ENCODE assay signal across 8 mouse cellular contexts in genomic region chr15:97768192-97768591, GRCm38 (mm10). TPM values are rescaled to one million over a fixed set of nuclear protein-coding genes. Genes with fewer than 3 reads are reported as not detected.
DNase-seq lines count a peak whose midpoint lies in the region; ATAC-seq and TF ChIP-seq lines count a peak whose summit lies in the region.

No protein-coding gene starts in this region.

- peak overlapping the region; percentile 56 for H3K9ac ChIP-seq in liver, adult 2 months (ENCODE audit: low read depth, low read length)
- peak overlapping the region; percentile 71 for H3K9ac ChIP-seq in hindbrain, embryonic 16.5 days (ENCODE audit: low read depth, low read length)
- peak overlapping the region; percentile 82 for H3K9ac ChIP-seq in lung, embryonic 16.5 days (ENCODE audit: low read length)
- peak overlapping the region; percentile 52; the same call in 1 of the 2 replicates for H3K9ac ChIP-seq in stomach, embryonic 14.5 days (replicated peaks; ENCODE audit: low read depth, low read length)

- peak overlapping the region; percentile 97 for H3K4me2 ChIP-seq in hindbrain, embryonic 16.5 days (ENCODE audit: low read length)
- H3K4me2 ChIP-seq in lung, embryonic 16.5 days (ENCODE audit: low read depth, low read length), result peak overlapping the region; percentile 98
- H3K4me2 ChIP-seq in stomach, embryonic 14.5 days (replicated peaks; ENCODE audit: low read depth, low read length), result peak overlapping the region; percentile 94

- TF ChIP-seq POLR2A in liver, adult 2 months (IDR thresholded peaks at IDR 0.05; ENCODE audit: extremely low read depth, insufficient read depth, low read length), result no peak

- ATAC-seq in hindbrain, embryonic 16.5 days, result no peak
- peak; percentile 27 for ATAC-seq in lung, embryonic 16.5 days (ENCODE audit: low read depth)
- peak; percentile 21; the same call in 1 of the 2 replicates for ATAC-seq in stomach, embryonic 14.5 days (ENCODE audit: insufficient number of reproducible peaks, insufficient read depth, low FRiP score, low read depth)

- DNase-seq in liver, adult 2 months (ENCODE audit: extremely low read depth, low read depth, low spot score), result no peak
- no peak for DNase-seq in liver
- peak; percentile 61 for DNase-seq in embryo, embryonic 10.5 days (ENCODE audit: low spot score)
- no peak for DNase-seq in Muller cell, postnatal 12 days (ENCODE audit: inconsistent ontology term)
- DNase-seq in spleen, adult 18-20 months, result no peak

- peak; percentile 24 for TF ChIP-seq CTCF in liver, adult 2 months (IDR thresholded peaks at IDR 0.05; ENCODE audit: low read depth, low read length)

- WGBS in liver, adult 2 months, result 5% methylated on average over 18 of the region's 18 CpGs
- WGBS in hindbrain, embryonic 16.5 days, result 3% methylated on average over 18 of the region's 18 CpGs
- under 1% methylated on average over 18 of the region's 18 CpGs for WGBS in lung, embryonic 16.5 days
- under 1% methylated on average over 18 of the region's 18 CpGs for WGBS in stomach, embryonic 14.5 days

- no peaks in the 10 kb centered on the region for H3K9me3 ChIP-seq in hindbrain, embryonic 16.5 days (ENCODE audit: control insufficient read depth, low read length)
- H3K9me3 ChIP-seq in lung, embryonic 16.5 days (ENCODE audit: control insufficient read depth, low read length), result no peaks in the 10 kb centered on the region
- H3K9me3 ChIP-seq in stomach, embryonic 14.5 days (ENCODE audit: control insufficient read depth, low read depth, low read length), result no peaks in the 10 kb centered on the region

- no peaks in the 10 kb centered on the region for H3K79me2 ChIP-seq in liver, adult 2 months (ENCODE audit: control insufficient read depth, insufficient read depth, low read length)

- no peaks in the 10 kb centered on the region for H3K36me3 ChIP-seq in liver, adult 2 months (ENCODE audit: control insufficient read depth, insufficient read depth, low read length)
- H3K36me3 ChIP-seq in hindbrain, embryonic 16.5 days (ENCODE audit: control insufficient read depth, insufficient read depth, low read length), result no peaks in the 10 kb centered on the region
- no peaks in the 10 kb centered on the region for H3K36me3 ChIP-seq in lung, embryonic 16.5 days (ENCODE audit: control insufficient read depth, insufficient read depth, low read length)
- H3K36me3 ChIP-seq in stomach, embryonic 14.5 days (ENCODE audit: control insufficient read depth, insufficient read depth, low read length), result no peaks in the 10 kb centered on the region

- no peaks in the 10 kb centered on the region; the same call in 1 of the 2 replicates for H3K27me3 ChIP-seq in liver, adult 2 months (ENCODE audit: control insufficient read depth, insufficient read depth, low read length)
- peaks cover 6% of the 10 kb centered on the region; the same call in 1 of the 2 replicates for H3K27me3 ChIP-seq in hindbrain, embryonic 16.5 days (replicated peaks; ENCODE audit: control insufficient read depth, insufficient read depth, low read length)
- peaks cover 3% of the 10 kb centered on the region; the same call in 1 of the 2 replicates for H3K27me3 ChIP-seq in lung, embryonic 16.5 days (ENCODE audit: control insufficient read depth, insufficient read depth, low read depth, low read length)
- H3K27me3 ChIP-seq in stomach, embryonic 14.5 days (ENCODE audit: control insufficient read depth, insufficient read depth, low read length), result no peaks in the 10 kb centered on the region

- H3K27ac ChIP-seq in liver, adult 2 months (replicated peaks; ENCODE audit: insufficient read depth, low read depth, low read length), result peak overlapping the region; percentile 54
- H3K27ac ChIP-seq in hindbrain, embryonic 16.5 days (ENCODE audit: low read depth, low read length), result peak overlapping the region; percentile 69
- H3K27ac ChIP-seq in lung, embryonic 16.5 days (ENCODE audit: low read length), result peak overlapping the region; percentile 89
- H3K27ac ChIP-seq in stomach, embryonic 14.5 days (ENCODE audit: low read length), result peak overlapping the region; percentile 67

- H3K4me1 ChIP-seq in liver, adult 2 months (ENCODE audit: control insufficient read depth, insufficient read depth, low read length), result no peaks in the 10 kb centered on the region; the same call in 1 of the 2 replicates
- peaks cover 28% of the 10 kb centered on the region for H3K4me1 ChIP-seq in hindbrain, embryonic 16.5 days (ENCODE audit: control insufficient read depth, insufficient read depth, low read depth, low read length)
- peaks cover 55% of the 10 kb centered on the region for H3K4me1 ChIP-seq in lung, embryonic 16.5 days (replicated peaks; ENCODE audit: control insufficient read depth, insufficient read depth, low read length)
- peaks cover 30% of the 10 kb centered on the region for H3K4me1 ChIP-seq in stomach, embryonic 14.5 days (ENCODE audit: control insufficient read depth, insufficient read depth, low read length)

- H3K4me3 ChIP-seq in liver, adult 2 months (ENCODE audit: insufficient read depth, low read depth, low read length), result peak overlapping the region; percentile 55
- peak overlapping the region; percentile 53 for H3K4me3 ChIP-seq in hindbrain, embryonic 16.5 days (ENCODE audit: low read length)
- H3K4me3 ChIP-seq in lung, embryonic 16.5 days (ENCODE audit: low read length), result peak overlapping the region; percentile 60
- peak overlapping the region; percentile 45 for H3K4me3 ChIP-seq in stomach, embryonic 14.5 days (ENCODE audit: low read depth, low read length)

RNA-seq across cellular contexts. Expression of gene Rapgef3, which starts 0.4 kb away (rescaled TPM):
- 1.8 and 3.2 TPM in 2 replicates for total RNA-seq in liver, adult 2 months (2014; rRNA removed)
- 2.7 and 4.9 TPM in 2 replicates for polyA plus RNA-seq in liver, adult 2 months (2012; rRNA removed)
- polyA plus RNA-seq in hindbrain, embryonic 16.5 days (2015; fragmentation: Nextera tagmentation; extraction: Ambion mirVana), result 17.8 and 18.4 TPM in 2 replicates
- 20.8 and 22.7 TPM in 2 replicates for polyA plus RNA-seq in lung, embryonic 16.5 days (2015; fragmentation: Nextera tagmentation; extraction: Ambion mirVana)
- 6.1 and 7.5 TPM in 2 replicates for polyA plus RNA-seq in stomach, embryonic 14.5 days (2014; fragmentation: Nextera tagmentation; extraction: Ambion mirVana)

RNA-seq across cellular contexts. Expression of gene Slc48a1, which starts 10.1 kb away (rescaled TPM):
- total RNA-seq in liver, adult 2 months (2014; rRNA removed), result 15.2 and 21.1 TPM in 2 replicates
- 54.9 and 58.6 TPM in 2 replicates for polyA plus RNA-seq in liver, adult 2 months (2012; rRNA removed)
- 118 and 122 TPM in 2 replicates for polyA plus RNA-seq in hindbrain, embryonic 16.5 days (2015; fragmentation: Nextera tagmentation; extraction: Ambion mirVana)
- 46.8 and 49.5 TPM in 2 replicates for polyA plus RNA-seq in lung, embryonic 16.5 days (2015; fragmentation: Nextera tagmentation; extraction: Ambion mirVana)
- 23.5 and 24.0 TPM in 2 replicates for polyA plus RNA-seq in stomach, embryonic 14.5 days (2014; fragmentation: Nextera tagmentation; extraction: Ambion mirVana)

RNA-seq across cellular contexts. Expression of gene Endou, which starts 37.1 kb away (rescaled TPM):
- 0.47 and 0.55 TPM in 2 replicates for total RNA-seq in liver, adult 2 months (2014; rRNA removed)
- polyA plus RNA-seq in liver, adult 2 months (2012; rRNA removed), result 0.21 and 0.32 TPM in 2 replicates
- 0.14 and 0.41 TPM in 2 replicates for polyA plus RNA-seq in hindbrain, embryonic 16.5 days (2015; fragmentation: Nextera tagmentation; extraction: Ambion mirVana)
- polyA plus RNA-seq in lung, embryonic 16.5 days (2015; fragmentation: Nextera tagmentation; extraction: Ambion mirVana), result 0.55 and 1.6 TPM in 2 replicates
- 0.20 TPM in 1 of 2 replicates, not detected in the other for polyA plus RNA-seq in stomach, embryonic 14.5 days (2014; fragmentation: Nextera tagmentation; extraction: Ambion mirVana)
